Mouse (Mus musculus): ENCODE data around the gene Mon1a. TPM values are rescaled to one million over a fixed set of nuclear protein-coding genes. Genes with fewer than 3 reads are reported as not detected.

Mon1a gene
- polyA plus RNA-seq, 1 experiment, result 62.7 TPM

- peaks cover 10% of the 10 kb centered on the region for H3K36me3 ChIP-seq (ENCODE audit: control insufficient read depth, insufficient read depth, low read length)
- H3K4me1 ChIP-seq (replicated peaks; ENCODE audit: control insufficient read depth, insufficient read depth, low read length), result no peaks in the 10 kb centered on the region
- no peak overlapping the region for H3K27ac ChIP-seq (ENCODE audit: control insufficient read depth, insufficient read depth, low read length)
- no peak overlapping the region for H3K4me3 ChIP-seq (ENCODE audit: control insufficient read depth, insufficient read depth, low read length)
- no peak for DNase-seq
- WGBS, result 95% methylated on average over 10 of the region's 10 CpGs
- no peaks in the 10 kb centered on the region for H3K27me3 ChIP-seq (ENCODE audit: control insufficient read depth, insufficient read depth, low read length)
- TF ChIP-seq POLR2A (IDR thresholded peaks at IDR 0.05; ENCODE audit: control insufficient read depth, extremely low read depth, insufficient read depth, low read length, poor library complexity), result no peak
- no peak for TF ChIP-seq CTCF (IDR thresholded peaks at IDR 0.05; ENCODE audit: borderline replicate concordance, control insufficient read depth, extremely low read depth, insufficient read depth, low read length, poor library complexity)
These were observed 10.6 kb downstream of the Mon1a start for GRCm38 (mm10) chr9:107898563-107898962.

GRCm38 (mm10) chr9:107899855-107900254 is 11.9 kb downstream of the Mon1a start:
- no peaks in the 10 kb centered on the region for H3K4me1 ChIP-seq (replicated peaks; ENCODE audit: control insufficient read depth, insufficient read depth, low read length)
- no peaks in the 10 kb centered on the region for H3K27me3 ChIP-seq (ENCODE audit: control insufficient read depth, insufficient read depth, low read length)
- TF ChIP-seq CTCF (IDR thresholded peaks at IDR 0.05; ENCODE audit: borderline replicate concordance, control insufficient read depth, extremely low read depth, insufficient read depth, low read length, poor library complexity) (no peak), POLR2A (IDR thresholded peaks at IDR 0.05; ENCODE audit: control insufficient read depth, extremely low read depth, insufficient read depth, low read length, poor library complexity) (no peak)
- DNase-seq, result no peak
- WGBS, result 92% methylated on average over 12 of the region's 12 CpGs
- peaks cover 10% of the 10 kb centered on the region for H3K36me3 ChIP-seq (ENCODE audit: control insufficient read depth, insufficient read depth, low read length)
- H3K4me3 ChIP-seq (ENCODE audit: control insufficient read depth, insufficient read depth, low read length), result no peak overlapping the region
- H3K27ac ChIP-seq (ENCODE audit: control insufficient read depth, insufficient read depth, low read length), result no peak overlapping the region

GRCm38 (mm10) chr9:107900840-107901626 is 13.1 kb downstream of the Mon1a start:
- Histone ChIP-seq H3K4me1 (replicated peaks; ENCODE audit: control insufficient read depth, insufficient read depth, low read length) (no peaks in the 10 kb centered on the region), H3K27ac (ENCODE audit: control insufficient read depth, insufficient read depth, low read length) (no peak overlapping the region), H3K27me3 (ENCODE audit: control insufficient read depth, insufficient read depth, low read length) (no peaks in the 10 kb centered on the region), H3K4me3 (ENCODE audit: control insufficient read depth, insufficient read depth, low read length) (no peak overlapping the region), H3K36me3 (ENCODE audit: control insufficient read depth, insufficient read depth, low read length) (peaks cover 10% of the 10 kb centered on the region)
- TF ChIP-seq CTCF (IDR thresholded peaks at IDR 0.05; ENCODE audit: borderline replicate concordance, control insufficient read depth, extremely low read depth, insufficient read depth, low read length, poor library complexity) (no peak), POLR2A (IDR thresholded peaks at IDR 0.05; ENCODE audit: control insufficient read depth, extremely low read depth, insufficient read depth, low read length, poor library complexity) (no peak)
- peak; percentile 45 for DNase-seq
- WGBS, result 70% methylated on average over 44 of the region's 44 CpGs

- TF ChIP-seq CTCF (IDR thresholded peaks at IDR 0.05; ENCODE audit: borderline replicate concordance, control insufficient read depth, extremely low read depth, insufficient read depth, low read length, poor library complexity) (no peak), POLR2A (IDR thresholded peaks at IDR 0.05; ENCODE audit: control insufficient read depth, extremely low read depth, insufficient read depth, low read length, poor library complexity) (no peak)
- WGBS, result 83% methylated on average over 17 of the region's 17 CpGs
- Histone ChIP-seq H3K4me1 (replicated peaks; ENCODE audit: control insufficient read depth, insufficient read depth, low read length) (peaks cover 3% of the 10 kb centered on the region), H3K36me3 (ENCODE audit: control insufficient read depth, insufficient read depth, low read length) (peaks cover 8% of the 10 kb centered on the region), H3K27me3 (ENCODE audit: control insufficient read depth, insufficient read depth, low read length) (no peaks in the 10 kb centered on the region), H3K27ac (ENCODE audit: control insufficient read depth, insufficient read depth, low read length) (no peak overlapping the region), H3K4me3 (ENCODE audit: control insufficient read depth, insufficient read depth, low read length) (no peak overlapping the region)
- DNase-seq, result no peak
These were observed 13.6 kb downstream of the Mon1a start for GRCm38 (mm10) chr9:107901627-107901914.

- peak; percentile 88 for DNase-seq
- H3K27me3 ChIP-seq (ENCODE audit: control insufficient read depth, insufficient read depth, low read length), result no peaks in the 10 kb centered on the region
- peaks cover 10% of the 10 kb centered on the region for H3K4me1 ChIP-seq (replicated peaks; ENCODE audit: control insufficient read depth, insufficient read depth, low read length)
- WGBS, result 4% methylated on average over 4 of the region's 4 CpGs
- no peak for TF ChIP-seq CTCF (IDR thresholded peaks at IDR 0.05; ENCODE audit: borderline replicate concordance, control insufficient read depth, extremely low read depth, insufficient read depth, low read length, poor library complexity)
- no peak for TF ChIP-seq POLR2A (IDR thresholded peaks at IDR 0.05; ENCODE audit: control insufficient read depth, extremely low read depth, insufficient read depth, low read length, poor library complexity)
- no peak overlapping the region for H3K27ac ChIP-seq (ENCODE audit: control insufficient read depth, insufficient read depth, low read length)
- H3K4me3 ChIP-seq (ENCODE audit: control insufficient read depth, insufficient read depth, low read length), result no peak overlapping the region
- peaks cover 7% of the 10 kb centered on the region; the same call in 1 of the 2 replicates for H3K36me3 ChIP-seq (ENCODE audit: control insufficient read depth, insufficient read depth, low read length)
These were observed 16.8 kb downstream of the Mon1a start for GRCm38 (mm10) chr9:107904726-107905125.

- 42% methylated on average over 19 of the region's 19 CpGs for WGBS
- TF ChIP-seq CTCF (IDR thresholded peaks at IDR 0.05; ENCODE audit: borderline replicate concordance, control insufficient read depth, extremely low read depth, insufficient read depth, low read length, poor library complexity), result no peak; the same call in 1 of the 2 replicates
- no peak for TF ChIP-seq POLR2A (IDR thresholded peaks at IDR 0.05; ENCODE audit: control insufficient read depth, extremely low read depth, insufficient read depth, low read length, poor library complexity)
- H3K4me3 ChIP-seq (ENCODE audit: control insufficient read depth, insufficient read depth, low read length), result peak within 1 kb of the TSS; percentile 3; the same call in 1 of the 2 replicates
- H3K36me3 ChIP-seq (ENCODE audit: control insufficient read depth, insufficient read depth, low read length), result 0 out of 2 replicates have a peak, but pooled peaks cover 3% of the 10 kb centered on the region
- DNase-seq, result peak; percentile 77
- H3K27me3 ChIP-seq (ENCODE audit: control insufficient read depth, insufficient read depth, low read length), result no peaks in the 10 kb centered on the region
- peaks cover 10% of the 10 kb centered on the region for H3K4me1 ChIP-seq (replicated peaks; ENCODE audit: control insufficient read depth, insufficient read depth, low read length)
- H3K27ac ChIP-seq (ENCODE audit: control insufficient read depth, insufficient read depth, low read length), result no peak within 1 kb of the TSS
These were observed 18.5 kb downstream of the Mon1a start, which contains the start of gene Mst1r for GRCm38 (mm10) chr9:107906252-107906966. Gene Mst1r (plus strand): TSS chr9:107906873.
